Mouse (Mus musculus) embryo, embryonic 9.5 days (tissue): ENCODE measurements at regions not wholly inside any gene's neighbourhood (a gene's known extent, or its start where the extent isn't known, plus 50 kb on each side); places are given as distances from the start of the nearest gene placed in this dataset.

Source experiments
- DNase-seq: peaks from one replicate; pipeline ENCODE4 v3.0.0-alpha.2; 2017; ENCODE audit errors: extremely low spot score

DNA sequence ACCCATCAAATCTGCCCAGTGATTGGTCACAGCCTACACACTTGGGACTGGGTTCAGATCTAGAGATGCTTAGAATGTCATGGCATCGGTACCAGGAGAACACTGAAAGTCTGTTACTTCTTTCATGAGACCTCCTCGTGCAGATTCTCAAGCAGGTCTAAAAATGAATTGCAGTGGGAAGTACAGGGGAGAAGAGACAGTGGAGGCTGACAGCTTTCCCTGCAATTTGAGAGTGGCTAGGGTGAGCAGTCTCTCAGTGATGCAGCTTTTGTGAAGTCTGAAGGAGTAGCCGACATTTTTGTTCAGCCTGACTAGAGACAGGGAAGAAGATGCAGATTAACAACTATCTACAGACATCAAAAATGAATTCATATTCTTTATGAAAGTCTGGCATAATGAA lies 112.5 kb downstream of the Fam198b start:
- no peak for DNase-seq

DNA sequence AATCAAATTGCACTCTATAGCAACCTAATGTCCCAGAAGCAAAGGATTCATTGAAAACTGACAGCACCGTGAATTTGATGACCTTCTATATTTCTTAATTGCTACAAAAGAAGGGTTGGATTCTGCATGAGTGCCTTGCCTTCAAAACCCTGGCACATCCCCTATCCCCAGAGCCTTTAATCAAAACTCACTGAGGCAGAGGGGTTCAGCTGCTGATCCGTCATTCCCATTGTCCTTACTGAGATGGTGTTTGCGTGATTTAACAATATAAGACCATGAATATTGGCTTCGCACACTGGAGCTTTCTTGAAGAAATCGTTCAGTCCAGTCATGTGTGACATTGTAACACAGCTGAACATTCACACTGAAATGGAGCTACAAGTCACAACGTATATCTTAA lies 118.0 kb downstream of the Fam198b start:
- DNase-seq: no peak

DNA sequence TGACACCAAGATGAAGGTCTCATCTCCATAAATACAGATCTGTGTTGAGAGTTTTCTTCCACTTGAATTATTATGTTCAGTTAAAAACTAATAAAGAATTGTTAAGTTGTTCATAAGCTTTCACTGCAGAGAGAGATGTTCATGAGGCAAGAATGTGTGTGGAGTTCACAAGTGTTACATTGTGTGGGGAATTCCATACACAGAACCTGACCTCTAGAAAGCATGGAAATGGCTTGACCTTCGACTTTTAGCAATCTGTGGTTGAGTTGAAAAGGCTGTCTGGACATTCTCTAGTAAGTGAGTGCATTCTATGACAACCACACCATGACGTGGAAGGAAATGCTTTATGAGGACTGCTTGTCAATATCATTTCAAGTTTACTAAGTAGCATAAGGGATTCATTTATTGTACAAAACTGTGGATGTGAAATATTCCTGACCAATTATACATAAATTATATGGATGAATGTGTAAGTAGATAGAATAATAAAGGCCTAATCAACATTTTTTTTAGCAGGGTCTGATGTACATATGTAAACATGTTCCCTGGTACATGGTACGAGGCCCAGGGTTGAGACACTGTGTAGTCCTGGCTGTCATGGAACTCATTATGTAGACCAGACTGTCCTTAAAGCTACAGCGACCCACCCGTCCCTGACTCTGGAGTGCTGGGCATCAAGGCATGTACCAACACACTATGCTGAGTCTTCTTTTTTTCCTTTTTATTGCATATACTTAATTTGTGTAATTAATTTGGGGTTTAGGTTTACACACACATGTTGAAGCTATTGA lies 119.2 kb downstream of the Fam198b start:
- DNase-seq: no peak

DNA sequence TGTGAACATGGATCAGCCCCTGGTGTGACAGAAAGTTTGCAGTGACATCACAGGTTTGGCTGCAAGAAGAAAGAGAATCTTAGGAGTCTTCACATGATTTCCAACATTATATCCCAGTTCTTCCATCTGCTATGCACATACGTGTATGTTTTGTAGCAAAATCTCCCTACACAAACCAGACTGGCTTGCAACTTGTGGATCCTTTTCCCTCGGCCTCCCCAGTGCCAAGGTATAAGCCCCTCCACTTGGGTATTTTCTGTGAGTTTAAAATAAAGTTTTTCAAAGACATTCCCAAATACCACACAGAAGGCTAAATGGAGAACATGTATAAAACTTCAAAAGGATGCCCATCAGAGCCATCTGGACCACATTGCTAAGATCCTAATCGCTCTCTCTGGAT lies 120.2 kb downstream of the Fam198b start:
- DNase-seq: no peak

DNA sequence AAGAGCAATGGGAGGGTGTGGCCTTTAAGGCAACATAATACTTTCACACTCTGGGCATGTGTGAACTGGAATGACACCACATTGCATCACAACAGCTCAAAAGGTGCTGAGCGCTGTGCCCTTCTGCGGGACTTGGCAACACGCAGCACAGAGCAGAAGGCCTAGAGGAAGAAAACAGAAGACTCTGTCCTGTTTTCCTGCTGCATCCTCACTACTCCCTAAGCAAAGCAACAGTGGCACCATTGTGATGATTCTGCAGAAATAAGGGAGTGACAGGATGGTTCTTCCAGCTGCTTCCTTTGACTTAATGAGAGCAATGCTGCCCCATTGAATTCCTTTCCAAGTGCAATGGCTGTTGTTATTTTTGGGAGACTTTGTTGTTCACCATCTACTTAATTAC lies 120.6 kb downstream of the Fam198b start:
- DNase-seq: no peak

DNA sequence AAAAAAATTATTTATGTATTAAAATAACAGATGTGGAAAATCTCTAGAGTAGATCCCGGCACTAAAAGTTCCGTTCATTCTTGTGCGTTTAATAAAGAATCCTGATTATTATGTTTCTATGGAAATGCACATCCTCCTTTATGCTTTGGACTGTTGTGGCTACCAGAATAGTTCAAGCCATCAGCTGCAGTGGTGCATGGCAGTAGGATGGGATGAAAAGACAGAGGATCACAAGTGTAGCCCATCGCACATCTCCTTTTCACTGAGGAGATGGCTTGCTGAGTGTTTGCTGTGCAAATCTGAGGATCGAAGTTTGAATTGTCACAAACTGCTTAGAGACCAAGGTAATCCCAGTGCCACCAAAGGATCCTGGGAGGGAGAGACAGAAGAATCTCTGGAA lies 121.0 kb downstream of the Fam198b start:
- DNase-seq: no peak

DNA sequence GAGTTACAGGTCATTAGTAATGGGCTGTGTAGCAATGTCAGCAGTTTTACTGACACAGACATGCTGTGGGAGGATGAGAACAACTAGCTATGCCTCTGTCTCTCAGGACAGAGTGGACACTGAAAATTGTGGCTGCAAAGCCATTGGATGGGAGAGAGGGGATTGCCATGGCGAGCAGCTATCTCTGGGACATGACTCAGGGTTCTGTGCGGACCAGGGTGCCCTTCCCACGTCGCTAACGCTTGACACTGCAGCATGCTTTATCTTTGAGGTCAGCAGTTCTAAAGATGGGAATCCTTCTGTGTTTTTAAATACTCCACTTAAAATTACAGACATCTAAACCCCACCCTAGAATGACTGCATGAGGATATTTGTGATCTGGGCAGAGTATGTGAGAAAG lies 121.9 kb downstream of the Fam198b start:
- no peak for DNase-seq

DNA sequence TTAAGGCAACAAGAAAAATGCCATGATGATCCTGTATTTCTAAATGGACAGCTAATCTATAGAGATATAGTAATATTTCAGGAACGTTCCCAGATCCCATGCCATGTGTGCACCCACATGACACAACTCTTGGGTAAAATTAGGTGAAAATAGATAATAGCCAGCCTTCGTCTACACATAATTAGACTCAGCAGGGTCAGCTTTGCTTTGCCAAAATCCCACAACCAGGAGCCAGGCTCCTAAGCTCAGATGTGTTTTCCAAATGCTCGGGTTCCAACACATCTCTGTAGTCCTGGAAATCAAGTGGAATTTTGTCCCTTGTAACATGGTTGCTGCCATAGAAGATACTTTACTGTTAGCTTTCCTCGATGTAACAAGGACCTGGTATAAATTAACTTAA lies 122.7 kb downstream of the Fam198b start:
- DNase-seq: no peak

DNA sequence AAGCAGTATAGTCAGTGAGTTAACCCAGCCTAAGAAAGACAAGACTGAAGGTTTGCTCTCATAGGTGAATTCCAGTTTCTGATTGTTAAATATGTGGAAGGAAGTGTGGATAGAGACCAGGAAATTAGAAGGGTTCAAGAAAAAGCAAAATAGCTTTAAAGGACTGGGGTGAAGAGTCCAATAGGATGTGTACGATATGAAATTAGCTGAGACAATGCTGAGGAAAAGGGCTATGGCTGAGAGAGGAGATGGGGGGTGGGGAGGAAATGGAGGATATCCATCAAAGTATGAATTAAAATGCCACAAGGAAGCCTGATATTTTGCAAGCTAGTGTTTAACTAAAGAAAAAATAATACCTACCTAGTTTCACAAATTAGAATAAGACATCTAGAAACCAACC lies 124.9 kb downstream of the Fam198b start:
- no peak for DNase-seq

DNA sequence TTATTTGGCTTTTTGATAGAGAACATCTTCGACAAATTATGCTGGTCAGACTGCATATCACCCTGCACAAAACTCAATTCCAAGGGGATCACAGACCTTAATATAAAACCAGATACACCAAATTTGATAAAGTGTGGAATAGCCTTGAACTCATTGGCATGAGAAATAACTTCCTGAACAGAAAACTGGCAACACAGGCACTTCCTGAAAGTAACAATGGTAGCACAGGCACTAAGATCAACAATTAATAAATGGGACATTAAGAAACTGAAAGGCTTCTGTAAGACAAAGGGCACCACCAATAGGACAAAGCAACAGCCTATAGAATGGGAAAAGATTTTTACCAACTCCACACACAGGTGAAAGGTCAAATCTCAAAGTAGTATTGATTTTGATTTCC lies 141.5 kb downstream of the Fam198b start:
- DNase-seq: no peak

DNA sequence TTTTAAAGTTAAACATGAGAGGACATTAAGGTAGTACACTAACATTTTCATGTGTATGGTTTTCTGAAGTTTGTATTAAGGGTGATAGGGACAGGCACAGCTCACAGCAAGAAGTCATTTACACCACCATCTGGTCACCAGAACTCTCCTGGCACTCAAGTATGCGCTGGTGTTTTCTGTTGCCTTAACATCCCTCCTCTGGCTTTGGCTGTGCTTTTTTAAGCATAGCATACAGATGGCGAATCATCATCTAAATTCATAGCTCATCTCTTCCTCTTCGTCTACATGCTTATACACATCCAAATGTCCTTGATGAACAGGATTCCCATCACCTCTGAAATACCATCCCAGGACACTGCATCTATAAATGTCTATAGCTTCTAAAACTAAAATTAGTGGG lies 148.7 kb downstream of the Fam198b start:
- no peak for DNase-seq

DNA sequence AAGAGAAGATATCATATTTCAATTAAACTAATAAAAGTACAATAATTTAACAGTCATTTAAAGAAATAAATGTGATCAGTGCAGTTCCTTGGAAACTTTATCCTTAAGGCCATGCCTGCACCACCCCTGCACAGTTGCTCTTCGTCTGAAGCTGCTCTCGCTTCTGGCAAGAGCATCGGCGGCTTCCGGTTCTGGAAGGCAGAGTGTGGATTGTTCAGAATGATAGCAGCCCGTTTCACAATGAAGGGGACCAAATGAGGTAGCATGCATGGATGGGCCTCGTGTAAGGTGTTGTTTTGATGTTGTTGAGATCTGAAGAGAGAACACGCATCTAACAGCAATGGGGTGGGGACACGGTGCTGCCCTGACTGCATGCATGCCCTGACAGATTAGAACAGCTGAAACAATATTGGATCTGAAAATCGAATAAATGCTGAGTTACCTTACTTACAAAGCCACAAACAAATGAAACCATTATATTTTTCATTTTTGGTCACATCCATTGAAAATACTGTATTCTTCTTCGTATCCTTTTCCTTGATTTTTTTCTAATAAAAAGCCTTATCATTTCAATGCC lies 154.3 kb downstream of the Fam198b start:
- DNase-seq: no peak

DNA sequence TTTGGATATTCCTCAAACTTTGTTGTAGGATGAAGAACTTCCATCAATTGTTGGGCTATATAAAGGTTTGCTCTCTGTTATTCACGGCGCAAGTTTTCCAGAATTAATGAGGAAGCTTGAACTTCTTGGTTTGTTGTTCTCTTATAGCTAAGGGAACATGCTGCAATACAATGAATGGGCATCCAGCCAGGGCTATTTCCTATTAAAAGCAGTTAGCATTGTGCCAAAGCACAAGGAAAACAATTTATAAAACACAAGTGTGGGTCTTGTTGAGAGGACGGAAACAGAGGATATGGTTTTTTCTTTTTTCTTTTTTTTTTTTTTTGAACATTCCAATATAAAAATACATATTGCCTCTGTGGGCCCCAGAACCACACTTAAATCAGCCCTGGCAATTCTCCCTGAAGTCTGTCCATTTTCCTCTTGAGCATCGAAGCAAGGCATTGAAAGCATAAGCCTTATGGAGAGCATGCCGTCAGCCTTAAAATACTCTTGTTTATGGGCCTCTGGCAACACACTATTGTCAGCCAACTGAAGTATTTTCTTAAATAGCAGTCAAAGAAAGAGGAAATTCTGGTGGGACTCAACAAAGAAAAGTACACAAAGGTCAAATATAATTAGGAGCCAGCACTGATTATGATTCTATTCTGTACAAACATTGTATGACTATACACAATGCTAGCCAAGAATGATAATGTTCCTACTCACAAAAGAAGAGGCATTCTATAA lies 158.6 kb downstream of the Fam198b start:
- DNase-seq: no peak

DNA sequence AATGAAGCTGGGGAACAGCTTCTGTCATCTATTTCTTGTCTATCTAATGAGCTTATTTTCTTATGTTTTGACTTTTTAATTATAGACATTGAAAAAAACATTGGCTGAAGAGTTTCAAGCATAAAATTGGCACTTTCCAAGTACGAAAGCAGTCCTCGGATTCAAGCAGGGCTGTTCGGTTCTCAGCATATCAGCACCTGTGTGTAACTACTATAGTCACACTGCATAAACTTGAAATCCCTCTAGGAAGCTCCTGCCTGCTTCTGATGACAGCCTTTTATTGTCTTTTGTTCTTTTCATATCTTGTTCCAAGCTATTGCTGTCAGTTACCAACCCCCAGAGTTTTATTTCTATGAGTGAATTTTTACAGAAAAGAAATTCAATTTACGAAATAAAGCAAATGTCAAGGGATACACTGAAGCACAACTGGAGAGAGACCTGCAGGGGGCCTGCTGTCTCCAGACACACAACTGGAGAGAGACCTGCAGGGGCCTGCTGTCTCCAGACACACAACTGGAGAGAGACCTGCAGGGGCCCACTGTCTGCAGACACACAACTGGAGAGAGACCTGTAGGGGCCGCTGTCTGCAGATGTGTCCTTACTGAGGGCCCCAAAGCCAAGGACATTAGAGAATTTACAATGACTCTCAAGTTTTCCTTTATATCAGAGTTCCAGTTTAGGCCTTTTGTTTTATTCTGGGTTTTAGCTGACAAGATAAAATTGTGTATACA lies 165.3 kb downstream of the Fam198b start:
- DNase-seq: no peak

DNA sequence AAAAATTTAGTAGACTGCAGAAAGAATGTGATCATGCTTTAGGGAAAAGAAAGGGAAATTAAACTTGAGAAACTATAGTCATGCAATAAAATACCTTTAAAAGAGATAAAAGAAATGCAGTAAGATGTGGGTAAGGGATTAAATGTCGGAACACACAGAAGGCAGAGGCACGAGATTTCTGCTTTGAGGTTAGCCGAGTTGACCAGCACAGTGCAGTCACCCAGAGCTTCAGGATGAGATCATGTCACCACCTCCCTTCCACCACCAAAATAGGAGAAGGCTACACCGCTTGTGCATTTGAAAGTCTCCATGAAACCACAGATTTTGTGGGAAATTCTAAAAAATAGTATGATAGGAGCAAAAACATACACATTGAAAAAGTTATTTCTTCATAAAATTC lies 166.6 kb downstream of the Fam198b start:
- no peak for DNase-seq

DNA sequence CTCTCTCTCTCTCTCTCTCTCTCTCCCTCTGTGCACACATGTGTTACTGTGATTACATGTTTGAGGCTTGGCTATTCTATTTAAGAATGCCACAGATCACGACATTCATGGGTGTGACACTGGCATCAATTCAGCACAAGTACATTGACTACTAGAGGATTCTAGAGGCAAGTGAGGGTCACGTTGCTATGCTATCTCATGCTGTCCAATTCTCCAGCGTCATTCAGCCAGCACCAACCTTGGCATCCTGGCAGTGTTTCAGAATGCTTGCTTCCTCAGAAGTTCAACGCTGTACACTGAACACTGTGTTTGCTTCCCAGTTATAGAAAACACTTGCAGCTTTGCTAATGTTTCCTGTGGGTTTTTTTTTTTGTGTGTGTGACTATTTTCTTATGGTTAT lies 167.6 kb downstream of the Fam198b start:
- no peak for DNase-seq

DNA sequence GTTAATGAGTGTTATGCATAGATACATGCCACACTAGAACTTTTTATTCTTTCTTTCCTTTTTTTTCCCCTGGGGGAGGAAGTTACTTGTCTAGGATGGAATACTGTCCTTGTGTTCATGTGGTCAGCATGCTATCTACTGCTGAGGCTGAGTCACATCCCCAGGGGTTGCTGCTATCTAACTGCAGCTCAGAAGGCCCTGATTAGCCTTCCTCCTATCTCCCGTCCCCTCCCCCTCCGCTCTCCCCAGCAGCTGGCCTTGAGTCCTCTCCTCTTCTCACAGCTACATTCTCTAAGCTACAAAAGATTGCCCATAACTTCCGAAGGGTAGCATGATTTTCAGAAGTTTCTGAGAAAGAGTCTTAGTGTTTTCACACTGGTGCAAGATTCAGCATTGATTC lies 168.5 kb downstream of the Fam198b start:
- DNase-seq: no peak

DNA sequence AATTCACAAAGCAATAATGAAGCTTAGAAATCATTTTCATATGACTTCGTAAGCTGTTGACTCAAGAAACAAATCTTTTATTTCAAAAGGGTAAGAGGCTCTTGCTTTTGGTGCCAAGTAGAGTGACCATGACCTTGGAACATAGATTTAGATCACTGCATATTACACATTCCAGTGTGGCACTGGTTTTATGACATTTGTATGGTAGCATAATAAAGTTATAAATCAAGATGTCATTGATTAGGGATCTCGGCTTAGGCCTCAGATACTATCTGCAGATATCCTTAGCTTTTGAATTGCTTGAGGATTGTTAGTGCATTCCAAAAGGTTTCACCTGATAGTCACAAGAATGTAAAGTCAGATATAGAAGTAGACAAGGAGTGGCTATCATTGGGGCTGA lies 169.1 kb downstream of the Fam198b start:
- DNase-seq: no peak

DNA sequence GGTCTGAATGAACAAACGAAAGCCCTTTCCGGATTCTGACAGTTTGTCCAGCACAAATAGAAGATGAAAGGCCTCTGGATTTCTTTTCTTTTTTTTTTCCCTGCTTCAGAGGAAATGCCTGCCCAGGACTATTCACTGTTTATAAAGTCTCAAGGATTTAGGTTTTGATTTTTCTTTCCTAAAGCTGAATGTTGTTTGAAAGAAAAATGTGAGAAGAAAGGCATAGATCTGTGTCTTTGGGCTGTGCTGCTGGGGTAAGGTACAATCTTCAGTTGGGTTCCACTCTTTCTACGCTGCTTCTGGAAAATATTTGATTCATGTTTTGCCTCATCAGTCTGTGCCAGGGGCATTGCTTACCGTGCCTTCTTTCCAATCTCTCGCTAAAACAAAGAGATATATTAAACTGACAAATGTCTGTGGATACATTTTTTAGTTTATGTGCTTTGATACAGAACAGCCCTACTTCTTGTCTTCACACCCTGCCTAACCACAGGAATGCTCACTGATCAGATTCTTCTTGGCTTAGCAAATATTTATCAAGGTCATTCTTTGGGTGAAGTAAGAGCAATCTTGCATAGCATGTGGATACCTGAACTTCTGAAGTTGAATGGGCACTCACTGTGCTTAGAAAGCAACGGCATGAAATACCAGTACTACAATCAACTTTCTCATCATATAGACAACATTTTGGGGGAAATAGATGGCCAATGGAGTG lies 172.5 kb downstream of the Fam198b start:
- DNase-seq: no peak

DNA sequence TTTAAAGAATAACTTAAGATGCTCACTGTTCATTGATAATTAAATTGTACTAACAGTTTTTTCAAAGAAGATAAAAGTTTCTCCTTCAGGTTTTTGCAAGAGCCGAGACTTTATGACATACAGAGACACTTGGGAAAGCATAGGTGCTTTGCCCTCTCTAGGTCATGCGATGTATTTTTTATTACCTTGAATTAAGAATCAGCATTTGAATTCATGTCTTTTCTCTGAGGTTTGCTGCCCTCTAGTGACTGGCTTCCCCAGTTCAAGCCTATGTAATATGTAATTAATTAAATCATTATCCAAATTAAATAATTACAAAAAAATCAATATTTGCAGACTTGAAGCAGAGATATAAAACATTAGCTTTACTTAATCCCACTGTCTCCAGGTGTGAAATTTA lies 174.4 kb downstream of the Fam198b start:
- peak; percentile 20 for DNase-seq

DNA sequence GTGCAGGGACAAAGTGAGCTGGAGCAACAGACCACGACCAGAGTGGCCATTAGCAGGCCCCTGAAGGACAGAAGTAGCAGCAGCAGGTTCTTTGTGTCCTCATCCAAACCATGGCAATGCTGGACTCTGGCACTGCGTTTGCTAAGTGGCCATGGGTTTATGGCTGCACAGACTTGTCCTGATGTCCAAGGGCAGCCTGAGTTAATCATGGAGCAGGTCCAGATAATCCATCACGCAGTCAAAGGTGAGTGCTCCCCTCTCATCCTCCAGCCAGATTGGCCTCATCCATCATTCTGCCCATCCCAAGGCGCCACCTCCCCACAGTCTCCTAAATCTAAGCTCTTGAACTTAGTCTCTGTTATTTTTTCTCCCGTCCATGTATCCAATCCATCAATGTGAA lies 186.4 kb downstream of the Fam198b start:
- no peak for DNase-seq
